Mouse (Mus musculus) small intestine, adult 2 months (tissue): Measurements from ENCODE around the gene Zcchc24. TPM values are rescaled to one million over a fixed set of nuclear protein-coding genes. Genes with fewer than 3 reads are reported as not detected.

Experiments used
- H3K27ac ChIP-seq: fragments of 200-500 bp; 2 replicates; pipeline ENCODE4 v1.5.1; 2012; ENCODE audit warnings: low read depth, low read length, control low read depth, inconsistent platforms; ENCODE audit not compliant: insufficient read depth
- H3K27me3 ChIP-seq: fragments of 200-500 bp; 2 replicates; pipeline ENCODE4 v1.6.1; 2012; ENCODE audit warnings: mild to moderate bottlenecking, moderate library complexity, low read length, inconsistent platforms; ENCODE audit not compliant: control insufficient read depth, insufficient read depth
- H3K36me3 ChIP-seq: fragments of 200-500 bp; 2 replicates; pipeline ENCODE4 v1.6.1; 2012; ENCODE audit warnings: mild to moderate bottlenecking, low read length, control low read depth, inconsistent platforms; ENCODE audit not compliant: control insufficient read depth, insufficient read depth
- H3K4me1 ChIP-seq: fragments of 200-500 bp; 2 replicates; pipeline ENCODE4 v1.6.1; 2012; ENCODE audit warnings: low read length, inconsistent platforms, mixed read lengths; ENCODE audit not compliant: control insufficient read depth, insufficient read depth, insufficient read length
- H3K4me3 ChIP-seq: fragments of 200-500 bp; 2 replicates; pipeline ENCODE4 v1.5.1; 2012; ENCODE audit warnings: low read depth, mild to moderate bottlenecking, control low read depth, inconsistent platforms, low read length, moderate library complexity
- CTCF ChIP-seq: fragments of 200-500 bp; IDR thresholded peaks from 2 replicates; pipeline ENCODE4 v1.5.1; 2012; ENCODE audit warnings: low read depth, mild to moderate bottlenecking, control low read depth, inconsistent platforms, low read length, moderate library complexity, mixed read lengths; ENCODE audit not compliant: insufficient replicate concordance, insufficient read length; ENCODE audit errors: extremely low read depth
- POLR2A ChIP-seq: fragments of 200-500 bp; IDR thresholded peaks from 2 replicates; pipeline ENCODE4 v1.6.1; 2012; ENCODE audit warnings: low read depth, mild to moderate bottlenecking, control low read depth, inconsistent platforms, low read length, moderate library complexity
- WGBS: fragments of 180-500 bp; shearing (Covaris S2); methylation state at CpG from one replicate; pipeline ENCODE4 v1.1.7; 2018; 5-methylcytosine and 5-hydroxymethylcytosine counted together
- polyA plus RNA-seq: library from polyadenylated mRNA; depleted of rRNA; stranded (reverse); fragments of >200 nt; gene quantifications from 2 replicates; pipeline ENCODE4 v1.2.3, GENCODE M21; 2012

Zcchc24 gene
- polyA plus RNA-seq, 1 experiment = 10.1 TPM

DNA sequence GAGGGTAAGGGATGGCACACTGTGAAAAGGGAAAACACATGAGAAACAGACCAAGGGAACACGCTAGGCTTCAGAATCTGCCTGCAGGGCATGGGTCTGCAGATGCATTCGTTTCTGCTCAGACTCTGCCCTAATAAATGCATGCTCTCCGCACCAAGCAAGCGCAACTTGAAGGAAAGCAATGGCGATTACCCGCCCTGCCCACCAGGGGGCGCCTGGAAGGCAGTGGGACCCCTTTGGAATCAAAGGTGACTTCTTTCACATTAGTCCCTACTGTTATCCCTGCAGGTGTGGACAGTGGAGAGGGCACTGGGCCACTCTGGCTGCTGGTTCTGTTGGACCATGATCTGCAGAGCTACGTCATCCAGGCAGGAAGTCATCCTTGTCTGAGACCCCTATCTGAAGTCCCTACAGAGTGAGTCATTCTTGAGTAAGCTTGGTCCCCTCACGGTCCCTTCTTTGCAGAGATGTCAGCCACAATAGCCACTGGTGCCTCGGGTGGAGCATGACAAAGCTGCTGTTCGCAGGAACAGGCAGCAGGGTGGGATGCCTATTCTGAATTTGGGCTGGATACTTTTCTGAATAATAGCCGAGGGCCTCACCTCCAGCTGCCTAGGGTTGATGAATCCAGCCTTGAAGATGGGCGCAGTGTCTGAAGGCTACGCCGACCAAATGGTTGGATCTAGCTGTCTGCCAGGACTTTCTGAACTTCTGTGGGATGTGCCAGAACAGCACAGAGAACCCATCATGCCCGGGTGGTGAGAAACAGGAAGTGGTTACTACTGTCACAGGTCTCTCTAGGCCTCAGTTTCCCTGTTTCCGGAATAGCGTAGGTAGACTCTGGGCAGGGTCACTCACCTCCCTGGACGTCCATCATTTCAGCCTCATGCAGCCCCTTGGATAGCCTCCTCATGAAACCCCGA is 42.4 kb downstream of the Zcchc24 start:
- TF ChIP-seq CTCF (peak; percentile 96; the same call in 1 of the 2 replicates), POLR2A (no peak)
- Histone ChIP-seq H3K4me3 (no peak overlapping the region), H3K27me3 (no peaks in the 10 kb centered on the region), H3K4me1 (peaks cover 15% of the 10 kb centered on the region), H3K36me3 (no peaks in the 10 kb centered on the region), H3K27ac (no peak overlapping the region)
- WGBS = 55% methylated on average over 20 of the region's 20 CpGs

DNA sequence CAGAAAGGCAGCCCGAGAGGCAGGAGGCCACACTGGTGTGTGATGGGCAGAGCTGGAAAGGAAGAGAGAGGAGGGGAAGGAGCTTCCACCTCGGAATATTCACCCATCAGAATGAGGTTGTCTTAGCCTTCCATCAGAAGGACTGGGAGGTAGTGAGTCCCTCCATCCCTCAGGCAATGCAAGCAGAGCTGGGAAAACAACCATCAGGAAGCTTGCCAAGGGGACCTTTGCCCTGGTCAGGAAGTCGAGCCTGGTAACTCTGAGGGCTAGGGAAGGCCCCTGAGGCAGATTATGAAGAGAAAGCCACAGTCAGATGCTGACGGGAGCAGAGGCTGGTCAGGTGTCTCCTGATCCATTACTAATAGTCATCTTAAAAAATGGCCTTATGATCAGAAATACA is 43.1 kb downstream of the Zcchc24 start:
- no peak overlapping the region for H3K4me3 ChIP-seq
- WGBS = 37% methylated on average over 4 of the region's 4 CpGs
- H3K27ac ChIP-seq = 0 out of 2 replicates have a peak overlapping the region, but pooled peaks have one; percentile 28
- TF ChIP-seq POLR2A (no peak), CTCF (no peak)
- no peaks in the 10 kb centered on the region for H3K36me3 ChIP-seq
- H3K4me1 ChIP-seq = peaks cover 15% of the 10 kb centered on the region
- H3K27me3 ChIP-seq = no peaks in the 10 kb centered on the region

DNA sequence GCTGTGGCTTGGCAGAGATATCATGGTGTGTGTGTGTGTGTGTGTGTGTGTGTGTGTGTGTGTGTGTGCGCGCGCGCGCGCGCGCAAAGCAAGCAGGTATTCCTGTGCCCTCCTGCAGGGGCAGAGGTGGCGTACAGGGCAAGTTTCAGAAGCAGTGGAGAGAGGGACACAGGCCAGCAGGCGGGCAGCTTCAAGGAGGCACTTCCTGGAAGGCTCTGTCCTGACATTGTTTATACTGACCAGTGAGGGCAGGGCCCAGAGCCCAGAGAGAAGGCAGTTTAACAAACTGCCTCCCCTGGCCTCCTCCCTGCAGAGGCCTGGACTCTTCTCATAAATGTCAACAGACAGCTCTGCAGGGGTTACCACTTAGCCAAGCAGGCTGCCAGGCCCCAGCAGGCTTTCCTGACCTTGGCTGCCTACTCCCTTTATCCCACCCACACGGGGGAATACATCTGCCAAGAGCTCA is 43.8 kb downstream of the Zcchc24 start:
- Histone ChIP-seq H3K27me3 (no peaks in the 10 kb centered on the region), H3K4me1 (peaks cover 15% of the 10 kb centered on the region), H3K27ac (peak overlapping the region; percentile 2; the same call in 1 of the 2 replicates), H3K36me3 (no peaks in the 10 kb centered on the region), H3K4me3 (no peak overlapping the region)
- TF ChIP-seq POLR2A (no peak), CTCF (no peak)
- WGBS = 86% methylated on average over 8 of the region's 11 CpGs

DNA sequence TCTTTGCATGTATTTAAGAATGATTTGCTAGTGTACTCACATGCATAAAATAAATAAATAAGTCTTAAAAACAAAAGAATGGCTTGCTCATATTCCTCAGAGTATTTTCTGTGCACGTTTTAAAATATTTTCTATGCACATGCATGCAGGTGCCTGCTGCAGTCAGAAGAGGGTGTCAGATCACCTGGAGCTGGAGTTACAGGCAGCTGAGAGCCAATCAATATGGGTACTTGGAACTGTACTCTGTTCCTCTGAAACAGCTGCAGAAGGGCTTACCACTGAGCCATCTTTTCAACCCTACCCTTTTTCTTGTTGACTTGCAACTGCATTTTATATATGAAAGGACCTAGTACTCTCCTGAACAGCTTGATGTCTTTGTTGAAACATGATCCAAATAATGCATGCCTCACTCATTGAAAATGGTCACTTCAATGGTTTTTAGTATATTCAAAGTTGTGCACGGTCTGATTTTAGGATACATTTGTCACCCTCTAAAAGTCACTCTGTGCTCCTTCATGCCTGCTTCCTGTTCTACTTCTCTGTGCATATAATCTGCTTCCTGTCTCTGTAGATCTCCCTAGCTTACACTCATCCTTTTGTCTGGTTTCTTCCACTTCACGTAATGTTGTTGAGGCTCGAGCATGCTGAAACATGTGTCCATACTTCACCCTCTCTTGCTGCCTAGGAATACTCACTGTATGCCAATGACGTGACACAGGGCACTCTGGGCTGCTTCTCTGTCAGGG is 47.7 kb downstream of the Zcchc24 start:
- no peaks in the 10 kb centered on the region for H3K36me3 ChIP-seq
- H3K4me1 ChIP-seq = peaks cover 16% of the 10 kb centered on the region
- no peak overlapping the region for H3K27ac ChIP-seq
- 76% methylated on average over 5 of the region's 5 CpGs for WGBS
- TF ChIP-seq POLR2A (no peak), CTCF (no peak)
- H3K27me3 ChIP-seq = no peaks in the 10 kb centered on the region
- no peak overlapping the region for H3K4me3 ChIP-seq

DNA sequence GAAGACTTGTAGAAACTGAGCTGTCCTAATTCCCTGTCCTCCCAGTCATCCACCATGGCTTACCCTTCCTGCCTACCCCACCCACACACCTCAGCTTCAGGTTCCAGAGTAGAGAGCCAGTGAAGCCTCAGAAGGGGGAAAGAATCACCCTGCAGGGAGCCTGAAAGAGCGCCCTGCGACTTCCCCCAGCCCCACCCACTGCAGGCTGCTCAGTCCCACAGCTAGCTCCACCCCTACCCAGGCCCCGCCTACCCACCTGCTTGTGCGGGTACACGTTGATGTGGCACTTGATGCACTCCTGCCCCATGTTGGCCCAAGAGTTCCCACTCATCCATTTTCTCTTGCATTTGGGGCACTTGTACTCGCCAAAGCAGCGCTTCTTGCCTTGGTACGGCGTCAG is 49.5 kb downstream of the Zcchc24 start:
- Histone ChIP-seq H3K4me3 (no peak overlapping the region), H3K36me3 (no peaks in the 10 kb centered on the region), H3K27me3 (no peaks in the 10 kb centered on the region), H3K4me1 (peaks cover 7% of the 10 kb centered on the region), H3K27ac (no peak overlapping the region)
- TF ChIP-seq POLR2A (no peak), CTCF (no peak)
- WGBS = 38% methylated on average over 9 of the region's 9 CpGs

DNA sequence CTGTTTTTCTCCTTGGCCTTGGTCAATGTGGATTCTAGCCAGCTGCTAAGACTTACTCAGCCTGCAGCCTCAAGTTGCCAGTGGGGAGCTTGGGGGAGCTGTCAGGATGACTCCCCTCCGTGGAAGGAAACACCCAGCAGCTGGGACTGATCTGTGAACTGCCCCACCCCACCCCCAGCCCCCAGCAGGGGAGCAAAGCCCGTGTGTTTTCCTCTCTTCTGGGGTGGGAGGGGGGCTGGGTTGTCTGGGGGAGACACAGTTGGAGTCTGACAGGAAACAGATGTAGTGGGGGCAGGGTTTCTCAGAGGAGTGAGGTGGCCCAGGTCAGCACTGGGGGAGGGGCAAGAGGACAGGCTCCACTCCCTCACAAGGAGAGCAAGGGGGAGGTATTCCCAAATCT is 50.4 kb downstream of the Zcchc24 start:
- no peaks in the 10 kb centered on the region for H3K36me3 ChIP-seq
- H3K4me3 ChIP-seq = no peak overlapping the region
- H3K27ac ChIP-seq = no peak overlapping the region
- WGBS = 14% methylated on average over 2 of the region's 2 CpGs
- H3K27me3 ChIP-seq = no peaks in the 10 kb centered on the region
- TF ChIP-seq CTCF (no peak), POLR2A (no peak)
- H3K4me1 ChIP-seq = peaks cover 4% of the 10 kb centered on the region; the same call in 1 of the 2 replicates

DNA sequence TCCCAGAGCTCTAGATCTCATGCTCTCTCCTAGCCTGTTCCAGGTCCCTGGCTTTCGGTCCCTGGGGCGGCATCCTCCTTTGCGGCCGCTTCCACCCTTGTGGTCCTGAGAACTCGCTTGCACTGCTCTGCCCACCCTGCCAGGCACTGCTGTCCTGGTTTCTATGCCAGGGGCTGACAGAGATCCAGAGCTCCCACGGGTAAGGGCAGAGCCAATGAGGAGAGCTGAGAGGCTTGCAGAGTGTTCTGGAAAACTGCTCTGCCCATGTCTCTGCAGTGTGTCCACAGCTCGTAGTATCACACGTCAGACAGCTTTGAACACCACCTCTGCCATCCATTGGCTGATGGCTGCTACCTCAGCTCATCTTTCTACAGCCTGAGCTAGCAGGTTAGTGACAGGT is 51.1 kb downstream of the Zcchc24 start:
- H3K36me3 ChIP-seq = no peaks in the 10 kb centered on the region
- peaks cover 4% of the 10 kb centered on the region; the same call in 1 of the 2 replicates for H3K4me1 ChIP-seq
- H3K27ac ChIP-seq = no peak overlapping the region
- no peak overlapping the region for H3K4me3 ChIP-seq
- 84% methylated on average over 8 of the region's 8 CpGs for WGBS
- no peaks in the 10 kb centered on the region for H3K27me3 ChIP-seq
- TF ChIP-seq POLR2A (no peak), CTCF (no peak)
